21 mouse cellular contexts compared by ENCODE assay signal in genomic region chr4:47567694-47568093, GRCm38 (mm10).
"Had no signal": no experiment of that assay in that cellular context is flagged by ENCODE, and none has a peak within 500 bp of the region (broad histone marks: within the 10 kb centered on the region; RNA-seq: fewer than 3 reads in every experiment).

No protein-coding gene starts in this region.

- H3K4me3 ChIP-seq: limb, embryonic 12.5 days; limb, embryonic 15.5 days; midbrain, embryonic 13.5 days; myocyte; neural tube, embryonic 13.5 days had no signal

- H3K36me3 ChIP-seq: limb, embryonic 12.5 days; limb, embryonic 15.5 days; midbrain, embryonic 13.5 days; neural tube, embryonic 13.5 days had no signal

- H3K27me3 ChIP-seq: limb, embryonic 12.5 days; limb, embryonic 15.5 days; midbrain, embryonic 13.5 days; neural tube, embryonic 13.5 days had no signal

- H3K4me2 ChIP-seq: limb, embryonic 12.5 days; limb, embryonic 15.5 days; liver, embryonic 11.5 days; lung, embryonic 14.5 days; midbrain, embryonic 13.5 days; neural tube, embryonic 13.5 days had no signal

- DNase-seq: kidney, adult 2 months; kidney, postnatal 10 days; kidney, postnatal 36 days; layer of hippocampus, postnatal 36 days; left cerebral cortex, postnatal 4 days; liver, postnatal 0 days; lung, embryonic 14.5 days; retina, postnatal 1 day; right cerebral cortex, postnatal 25 days; thymus, adult 18-20 months; thymus, postnatal 36 days had no signal

- ATAC-seq: liver, postnatal 0 days; lung, postnatal 0 days; midbrain, embryonic 13.5 days; midbrain, embryonic 16.5 days had no signal

- H3K4me1 ChIP-seq: midbrain, embryonic 13.5 days; neural tube, embryonic 13.5 days had no signal

- H3K9me3 ChIP-seq: limb, embryonic 12.5 days; limb, embryonic 15.5 days; neural tube, embryonic 13.5 days had no signal

- H3K9ac ChIP-seq: limb, embryonic 12.5 days; limb, embryonic 15.5 days; liver, embryonic 14.5 days; liver, postnatal 0 days; lung, embryonic 14.5 days; midbrain, embryonic 13.5 days; neural tube, embryonic 13.5 days had no signal

- H3K27ac ChIP-seq: limb, embryonic 12.5 days; limb, embryonic 15.5 days; liver, embryonic 14.5 days; macrophage; midbrain, embryonic 13.5 days; neural tube, embryonic 13.5 days had no signal
